ENCODE assay signal across 8 mouse cellular contexts in the genomic region with DNA sequence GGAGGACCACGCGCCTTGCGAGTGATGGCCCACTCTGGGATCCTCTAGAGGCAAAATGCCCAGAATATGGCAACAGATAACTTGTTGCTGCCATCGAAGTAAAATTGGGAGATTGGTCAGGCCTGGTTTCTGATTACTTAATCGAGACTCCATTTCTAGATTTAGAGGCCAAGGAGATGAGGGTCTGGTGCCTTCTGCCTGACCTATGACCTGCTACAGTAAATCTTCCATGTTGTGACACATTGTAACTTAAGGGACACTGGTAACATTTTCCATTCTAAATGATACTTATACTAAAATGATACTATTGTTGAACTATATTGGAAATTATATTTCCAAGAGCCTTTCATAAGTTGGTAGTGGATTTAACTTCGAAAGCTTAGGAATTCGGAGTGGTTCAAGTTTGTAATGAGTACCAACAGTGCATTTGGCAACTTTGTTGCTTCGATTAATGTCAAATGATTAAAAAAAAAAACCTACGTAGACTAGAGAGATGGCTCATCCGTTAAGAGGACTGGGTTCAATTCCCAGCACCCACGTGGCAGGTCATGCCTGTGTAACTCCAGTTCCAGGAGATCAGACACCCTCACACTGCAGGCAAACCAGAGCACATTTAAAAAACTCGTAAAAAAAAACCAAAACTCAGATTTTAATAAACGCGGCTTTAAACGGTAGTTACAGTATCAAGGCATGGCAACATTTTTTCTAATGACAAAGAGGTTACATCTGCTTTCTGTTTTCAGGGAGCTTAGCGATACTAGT. TPM values are rescaled to one million over a fixed set of nuclear protein-coding genes. Genes with fewer than 3 reads are reported as not detected.
DNase-seq lines count a peak whose midpoint lies in the region; ATAC-seq and TF ChIP-seq lines count a peak whose summit lies in the region.

No protein-coding gene starts in this region.

- in situ Hi-C loops in CH12.LX (cut with MboI; ENCODE audit: low pct_ligation_motif_present, low pct_unique_long_range_greater_than_20kb, low sequenced_read_pairs): no loop called here

- peak overlapping the region; percentile 72 for H3K4me2 ChIP-seq in heart, embryonic 12.5 days
- peak overlapping the region; percentile 75 for H3K4me2 ChIP-seq in CH12.LX (ENCODE audit: insufficient read depth, low read depth, poor library complexity, severe bottlenecking)
- H3K4me2 ChIP-seq in forebrain, embryonic 11.5 days (ENCODE audit: low read depth, low read length, severe bottlenecking): peak overlapping the region; percentile 62
- H3K4me2 ChIP-seq in liver, embryonic 13.5 days: peak overlapping the region; percentile 78

- no peaks in the 10 kb centered on the region for H3K27me3 ChIP-seq in heart, embryonic 12.5 days (replicated peaks)
- no peaks in the 10 kb centered on the region for H3K27me3 ChIP-seq in CH12.LX (replicated peaks)
- no peaks in the 10 kb centered on the region; the same call in 1 of the 2 replicates for H3K27me3 ChIP-seq in forebrain, embryonic 11.5 days (ENCODE audit: control insufficient read depth, insufficient read depth, low read length)
- H3K27me3 ChIP-seq in liver, embryonic 13.5 days: no peaks in the 10 kb centered on the region

- peaks cover 22% of the 10 kb centered on the region for H3K79me2 ChIP-seq in CH12.LX (replicated peaks; ENCODE audit: control insufficient read depth, extremely low read depth, insufficient read depth, poor library complexity, severe bottlenecking)

- TF ChIP-seq RAD21 in CH12.LX (IDR thresholded peaks at IDR 0.05; ENCODE audit: low read depth, low read length): no peak

- intact Hi-C loops in heart, postnatal 14 days (cut with DNase I): loop anchor here (5.0 kb wide), 2 partner anchors 65 to 375 kb away; no protein-coding TSS in a partner anchor

- dilution Hi-C loops in CH12.LX (cut with MboI; ENCODE audit: extremely low pct_ligation_motif_present, extremely low pct_unique_long_range_greater_than_20kb, low sequenced_read_pairs): no loop called here

- 0 out of 2 replicates have a peak, but pooled peaks cover 6% of the 10 kb centered on the region for H3K4me1 ChIP-seq in heart, embryonic 12.5 days (replicated peaks)
- H3K4me1 ChIP-seq in CH12.LX (ENCODE audit: control insufficient read depth in 1 of 2, insufficient read depth in 2 of 2): peaks cover 0 to 5% of the 10 kb centered on the region in 2 experiments; a peak in 1 of 4 replicates
- no peaks in the 10 kb centered on the region; the same call in 1 of the 2 replicates for H3K4me1 ChIP-seq in forebrain, embryonic 11.5 days (replicated peaks; ENCODE audit: control insufficient read depth, insufficient read depth, low read length)
- H3K4me1 ChIP-seq in liver, embryonic 13.5 days (replicated peaks): peaks cover 26% of the 10 kb centered on the region

- peak overlapping the region; percentile 99 for H3K9ac ChIP-seq in heart, embryonic 12.5 days
- H3K9ac ChIP-seq in CH12.LX (ENCODE audit: insufficient read depth, low read depth): peak overlapping the region; percentile 97
- H3K9ac ChIP-seq in forebrain, embryonic 11.5 days (ENCODE audit: low read length): peak overlapping the region; percentile 99
- H3K9ac ChIP-seq in liver, embryonic 13.5 days: peak overlapping the region; percentile 96

- WGBS in heart, embryonic 12.5 days: 11% methylated on average over 16 of the region's 16 CpGs
- 11% methylated on average over 16 of the region's 16 CpGs for WGBS in forebrain, embryonic 11.5 days
- WGBS in liver, embryonic 13.5 days (ENCODE audit: insufficient replicate concordance): 12% methylated on average over 16 of the region's 16 CpGs

- TF ChIP-seq EP300 in CH12.LX (IDR thresholded peaks at IDR 0.05; ENCODE audit: low read length): no peak

- no peak for DNase-seq in heart, postnatal 14 days
- DNase-seq in CH12.LX (ENCODE audit: extremely low read depth): peak; percentile 17
- no peak for DNase-seq in forebrain, embryonic 11.5 days (ENCODE audit: low spot score)
- no peak for DNase-seq in liver, embryonic 13.5 days
- DNase-seq in ovary, postnatal 14 days (ENCODE audit: low spot score): no peak
- no peak for DNase-seq in thymus, postnatal 25 days
- DNase-seq in layer of hippocampus, adult 11-12 months (ENCODE audit: low spot score): no peak

- H3K36me3 ChIP-seq in heart, embryonic 12.5 days: peaks cover 16% of the 10 kb centered on the region
- peaks cover 10 to 23% of the 10 kb centered on the region in 2 experiments for H3K36me3 ChIP-seq in CH12.LX (replicated peaks in 1 of 2; ENCODE audit: control insufficient read depth in 1 of 2, insufficient read depth in 1 of 2, low read length in 1 of 2)
- no peaks in the 10 kb centered on the region; the same call in 1 of the 2 replicates for H3K36me3 ChIP-seq in forebrain, embryonic 11.5 days (ENCODE audit: control insufficient read depth, insufficient read depth, low read length)
- peaks cover 24% of the 10 kb centered on the region for H3K36me3 ChIP-seq in liver, embryonic 13.5 days

- H3K4me3 ChIP-seq in heart, embryonic 12.5 days: peak overlapping the region; percentile 98
- H3K4me3 ChIP-seq in CH12.LX (replicated peaks in 1 of 3; ENCODE audit: low read depth in 2 of 3, low read length in 2 of 3, poor library complexity in 1 of 3): peak overlapping the region; percentile 72 to 97 (median 83)
- peak overlapping the region; percentile 82 for H3K4me3 ChIP-seq in forebrain, embryonic 11.5 days (ENCODE audit: low read depth, low read length)
- H3K4me3 ChIP-seq in liver, embryonic 13.5 days (replicated peaks): peak overlapping the region; percentile 89

- H3K9me3 ChIP-seq in heart, embryonic 12.5 days (replicated peaks): no peaks in the 10 kb centered on the region
- H3K9me3 ChIP-seq in CH12.LX (replicated peaks; ENCODE audit: low read length): no peaks in the 10 kb centered on the region
- no peaks in the 10 kb centered on the region for H3K9me3 ChIP-seq in forebrain, embryonic 11.5 days (ENCODE audit: control insufficient read depth, low read length)
- no peaks in the 10 kb centered on the region for H3K9me3 ChIP-seq in liver, embryonic 13.5 days (replicated peaks)

- no peak for TF ChIP-seq POLR2A in CH12.LX (IDR thresholded peaks at IDR 0.05; ENCODE audit: low read depth, low read length)

- no peak for ATAC-seq in heart, embryonic 12.5 days (ENCODE audit: insufficient number of reproducible peaks, low FRiP score)
- no peak for ATAC-seq in forebrain, embryonic 11.5 days (replicated peaks; ENCODE audit: low FRiP score)
- ATAC-seq in liver, embryonic 13.5 days (ENCODE audit: low read depth): no peak

- peak overlapping the region; percentile 100 for H3K27ac ChIP-seq in heart, embryonic 12.5 days (ENCODE audit: poor library complexity, severe bottlenecking)
- peak overlapping the region; percentile 97 for H3K27ac ChIP-seq in CH12.LX (ENCODE audit: insufficient read depth, low read depth)
- peak overlapping the region; percentile 99 for H3K27ac ChIP-seq in forebrain, embryonic 11.5 days (ENCODE audit: low read depth, low read length)
- H3K27ac ChIP-seq in liver, embryonic 13.5 days: peak overlapping the region; percentile 93; the same call in 1 of the 2 replicates

- no peak for TF ChIP-seq CTCF in CH12.LX (conservative IDR thresholded peaks at IDR 0.05 in 1 of 2, IDR thresholded peaks at IDR 0.05 in 1 of 2; ENCODE audit: low read depth in 2 of 2, low read length in 2 of 2)

TF ChIP-seq in CH12.LX, 34 proteins besides CTCF, POLR2A, EP300 and RAD21:
- TF ChIP-seq TCF12 (IDR thresholded peaks at IDR 0.05; ENCODE audit: low read depth, low read length): no peak
- no peak for TF ChIP-seq CHD2 (IDR thresholded peaks at IDR 0.05; ENCODE audit: low read length)
- TF ChIP-seq POLR2AphosphoS2 (IDR thresholded peaks at IDR 0.05; ENCODE audit: low read depth, low read length): no peak
- no peak for TF ChIP-seq JUN (IDR thresholded peaks at IDR 0.05; ENCODE audit: insufficient read depth, low read depth, low read length)

RNA-seq across cellular contexts. Expression of a gene that starts 1.5 kb away (rescaled TPM):
- 105 and 116 TPM in 2 replicates for polyA plus RNA-seq in heart, embryonic 12.5 days (2016; fragmentation: Nextera tagmentation; extraction: Ambion mirVana)
- total RNA-seq in heart, postnatal 14 days (2021): 100 to 1,000 TPM; 131 to 194 TPM
- total RNA-seq in CH12.LX (2012; rRNA removed) (104 and 164 TPM in 2 replicates), CH12.LX (2014; rRNA removed) (196 and 197 TPM in 2 replicates)
- polyA plus RNA-seq in CH12.LX (2012; ENCODE audit: insufficient read length, low read depth): 329 and 383 TPM in 2 replicates
- 193 and 198 TPM in 2 replicates for polyA plus RNA-seq in forebrain, embryonic 11.5 days (2014; fragmentation: Nextera tagmentation; extraction: Ambion mirVana)
- polyA plus RNA-seq in liver, embryonic 13.5 days (2015; fragmentation: Nextera tagmentation; extraction: Ambion mirVana): 66.1 and 85.7 TPM in 2 replicates
